Mouse (Mus musculus) thymus, postnatal 4 days (tissue): ENCODE measurements at regions not wholly inside any gene's neighbourhood (a gene's known extent, or its start where the extent isn't known, plus 50 kb on each side); places are given as distances from the start of the nearest gene placed in this dataset.

Experiments
- DNase-seq: peaks from one replicate; pipeline ENCODE4 v3.0.0; 2021

DNA sequence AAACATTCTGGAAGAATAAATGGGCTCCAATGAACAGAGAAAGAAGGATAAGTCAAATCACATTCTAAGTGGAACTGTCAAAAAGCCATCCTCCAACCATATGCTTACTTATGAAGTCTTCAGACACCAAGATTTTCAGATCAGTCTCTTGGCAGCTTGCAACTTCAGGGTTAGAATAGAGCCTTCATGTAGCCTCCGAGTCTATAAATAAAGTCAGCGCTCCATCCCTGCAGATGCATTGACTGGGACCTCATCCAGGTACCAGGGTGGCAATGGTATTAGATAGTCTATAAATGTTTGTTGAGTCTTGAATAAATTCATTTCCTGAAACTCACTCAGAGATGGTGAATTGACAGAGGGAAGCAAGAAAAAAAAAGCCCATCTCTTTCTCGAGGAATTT, 107.2 kb upstream of the Eepd1 start:
- no peak for DNase-seq

DNA sequence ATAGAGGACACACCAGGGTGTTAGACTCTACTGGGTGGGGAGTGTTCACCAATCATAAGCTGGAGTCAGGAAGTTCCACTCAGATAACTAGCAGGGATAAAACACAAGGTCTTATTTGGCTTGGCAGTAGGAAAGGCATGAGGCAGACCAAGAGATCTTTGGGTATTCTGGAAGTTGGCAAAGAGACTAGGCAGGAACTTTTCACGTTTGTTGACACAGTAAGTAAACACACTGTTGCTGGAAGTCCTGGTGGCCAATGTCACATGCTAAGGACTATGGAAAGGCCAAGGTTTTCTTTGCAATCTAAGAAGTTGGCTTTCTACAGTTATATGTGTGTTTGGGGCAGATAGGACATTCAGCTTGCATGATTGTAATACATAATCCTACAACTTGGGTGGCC, 105.1 kb upstream of the Eepd1 start:
- no peak for DNase-seq

DNA sequence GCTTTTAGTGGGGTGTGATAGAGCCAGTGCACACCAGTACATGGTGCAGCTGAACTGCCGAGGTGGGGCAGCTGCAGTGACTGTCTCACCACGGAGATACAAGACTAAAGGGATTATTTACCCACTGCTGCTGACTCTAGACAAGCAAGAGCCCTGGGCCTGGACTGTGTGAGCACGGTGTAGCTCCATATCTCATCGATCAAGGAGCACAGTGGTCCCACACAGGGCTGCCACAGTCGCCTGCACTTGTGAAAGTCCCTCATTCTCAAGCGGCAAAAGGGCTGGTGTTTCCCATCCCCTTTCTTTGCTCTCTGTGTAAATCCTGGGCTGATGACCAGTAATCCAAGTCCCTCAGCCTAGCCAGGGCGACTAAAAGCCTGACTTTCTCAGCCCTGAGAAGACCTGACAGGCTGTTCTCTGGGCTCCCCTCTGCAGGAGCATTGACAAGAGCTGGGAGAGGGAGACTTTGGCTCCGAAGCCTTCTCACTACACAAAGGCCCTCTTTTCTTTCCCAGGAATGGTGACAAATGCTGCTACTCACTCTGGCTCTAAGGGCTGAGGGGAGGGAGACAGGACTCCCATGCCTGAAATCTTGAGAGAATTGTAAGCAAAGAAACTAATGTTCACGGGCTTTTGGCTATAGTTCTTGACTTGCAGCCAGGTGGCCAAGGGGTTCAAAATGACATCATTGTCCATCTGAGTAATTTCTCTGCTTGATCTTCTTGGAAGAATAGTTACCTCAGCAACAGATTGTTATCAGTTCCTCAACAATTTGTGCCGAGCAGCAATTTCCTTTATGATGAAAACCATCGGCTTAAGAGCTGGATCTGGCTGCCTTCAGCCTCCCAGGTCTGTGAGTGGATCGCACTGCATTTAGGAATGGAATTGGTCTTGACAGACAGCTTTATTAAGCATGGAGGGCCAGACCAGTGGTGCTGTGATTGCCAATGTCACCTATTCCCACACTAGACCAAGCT, 103.3 kb upstream of the Eepd1 start:
- DNase-seq, result no peak

DNA sequence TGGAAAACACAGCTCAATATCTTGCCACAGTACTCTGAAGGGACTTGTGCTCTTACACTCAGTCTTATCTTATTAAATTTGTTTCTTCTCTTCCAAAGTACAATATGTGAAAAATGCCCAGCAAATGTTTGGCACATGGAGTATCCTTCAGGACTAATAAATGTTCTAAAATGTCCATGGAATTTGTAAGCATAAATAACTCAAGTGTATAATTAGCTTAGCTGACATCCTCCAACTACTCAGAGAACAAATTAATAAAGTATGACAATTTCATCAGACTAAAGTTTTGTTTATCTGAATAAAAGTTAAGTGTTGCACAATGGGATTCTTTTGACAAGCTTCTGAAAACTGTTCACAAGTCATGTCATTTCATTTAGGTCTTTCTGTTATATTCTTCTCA, 96.0 kb upstream of the Eepd1 start:
- no peak for DNase-seq

DNA sequence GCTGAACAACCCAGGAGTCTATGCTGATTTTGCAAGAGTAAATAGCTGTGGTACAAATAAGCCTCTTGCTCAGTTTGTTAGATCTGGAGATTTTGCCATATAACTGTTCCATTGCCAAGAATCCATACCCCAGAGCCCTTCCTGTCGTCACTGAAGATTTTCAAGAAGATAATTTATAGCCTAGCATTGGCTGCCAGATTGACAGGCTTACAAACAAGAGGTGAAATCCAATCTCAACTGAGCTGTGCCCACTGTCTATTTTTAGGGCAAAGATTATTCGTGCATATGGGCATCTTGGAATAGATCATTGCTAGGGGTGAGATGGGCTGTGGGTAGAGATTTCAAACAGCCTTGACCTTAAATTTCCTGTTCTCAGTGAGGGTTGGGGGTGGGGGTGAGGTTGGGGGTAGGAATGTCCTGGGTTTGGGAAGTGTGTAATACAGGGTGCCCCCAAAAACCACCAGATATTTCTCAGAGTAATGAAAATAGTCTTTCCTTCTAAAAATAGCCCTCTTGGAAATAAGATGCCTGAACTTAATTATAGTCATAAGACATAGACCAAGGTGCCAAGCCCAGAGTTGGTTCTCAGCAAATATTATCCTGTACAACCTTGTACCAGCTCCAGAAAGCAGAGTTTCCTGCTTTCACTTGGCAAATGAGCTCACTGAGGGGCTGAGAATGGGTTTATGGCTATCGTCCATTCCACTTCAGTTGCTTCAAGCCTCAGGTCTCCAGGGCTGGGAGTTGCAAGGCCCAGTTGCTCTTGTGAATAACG, 93.3 kb upstream of the Eepd1 start:
- DNase-seq, result no peak

DNA sequence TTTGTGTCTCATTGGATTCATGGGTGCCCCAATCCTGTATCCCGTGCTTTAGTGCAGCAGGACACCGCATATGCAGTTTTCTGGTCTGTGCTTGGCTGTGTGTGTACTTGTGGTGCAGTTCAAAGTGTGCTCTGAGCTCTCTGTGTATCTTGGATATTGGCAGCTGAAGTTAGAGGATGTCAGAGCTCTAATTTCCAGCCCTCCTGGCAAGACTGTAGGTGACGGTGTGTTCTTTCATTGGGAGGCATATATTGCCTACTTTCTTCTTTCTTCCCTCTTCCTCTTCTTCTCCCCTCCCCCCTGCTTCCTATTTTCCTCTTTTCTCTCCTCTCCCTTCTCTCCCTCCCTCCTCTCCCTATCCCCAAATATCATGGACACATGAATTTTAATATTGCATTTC, 92.0 kb upstream of the Eepd1 start:
- DNase-seq, result no peak

DNA sequence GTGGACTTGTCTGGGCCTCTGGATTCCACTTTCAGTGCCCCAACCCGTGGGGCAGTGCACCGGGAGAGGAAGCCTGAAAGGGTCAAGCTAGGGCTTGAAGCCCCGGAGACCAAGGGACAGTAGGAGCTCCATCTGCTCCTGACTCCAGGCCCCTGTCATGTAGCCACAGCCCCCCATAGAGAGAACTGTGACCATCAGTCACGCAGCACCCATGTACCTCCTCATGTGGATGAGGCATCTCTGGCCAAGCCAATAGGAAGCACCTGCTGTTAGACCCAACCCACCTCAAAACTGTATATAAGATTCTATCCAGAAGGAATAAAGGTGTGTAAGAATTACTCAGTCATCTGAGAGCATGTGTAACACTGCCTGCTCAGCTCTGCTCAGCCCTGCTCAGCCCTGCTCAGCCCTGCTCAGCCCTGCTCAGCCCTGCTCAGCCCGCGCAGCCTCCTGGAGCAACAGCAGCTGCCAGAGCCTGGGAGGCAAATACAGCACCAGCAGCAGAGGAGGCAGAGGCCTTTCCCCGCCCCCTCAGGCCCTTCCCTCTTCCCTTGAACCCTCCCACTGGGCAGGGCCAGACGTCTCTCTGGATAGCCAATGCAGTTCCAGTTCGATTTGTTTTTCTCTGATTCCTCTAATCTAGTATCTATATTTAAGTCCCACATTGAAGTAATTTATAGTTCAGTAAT, 80.6 kb upstream of the Eepd1 start:
- peak; percentile 6 for DNase-seq

DNA sequence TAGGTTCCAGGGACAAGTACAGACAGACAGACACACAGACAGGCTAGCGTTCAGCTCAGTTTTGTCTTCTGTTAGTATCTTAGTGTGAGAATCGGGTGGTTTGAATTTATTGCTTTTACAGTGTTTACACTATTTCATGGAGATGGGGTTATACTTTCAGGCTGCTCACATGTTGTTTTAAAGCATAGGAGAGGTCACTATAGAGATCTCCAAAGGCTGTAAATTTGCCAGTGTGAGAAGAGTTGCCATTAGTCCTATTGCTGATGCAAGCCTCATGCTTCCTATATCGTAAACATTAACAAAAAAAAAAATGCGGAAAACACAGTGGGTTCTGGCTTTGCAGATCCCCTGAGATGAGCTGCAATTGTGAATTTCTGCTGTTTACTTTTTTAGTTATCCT, 75.5 kb upstream of the Eepd1 start:
- no peak for DNase-seq

DNA sequence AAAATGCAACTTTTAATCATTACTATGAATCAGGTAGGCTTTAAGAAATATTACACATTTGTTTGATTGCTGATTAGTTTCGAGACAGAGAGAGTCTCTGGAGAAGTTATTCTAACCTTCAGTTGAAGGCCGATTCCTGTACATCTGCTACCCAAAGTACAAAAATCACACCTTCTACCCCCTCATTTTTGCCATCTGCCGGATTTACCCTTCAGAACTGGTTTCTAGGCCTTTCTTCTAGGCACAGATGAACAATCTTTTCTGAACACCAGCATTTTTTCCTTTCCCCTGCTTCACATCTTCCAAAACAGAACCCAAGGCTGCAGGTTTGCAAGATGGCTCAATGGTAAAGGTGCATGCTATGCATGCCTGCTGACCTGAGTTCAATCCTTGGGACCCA, 72.8 kb upstream of the Eepd1 start:
- DNase-seq, result no peak

DNA sequence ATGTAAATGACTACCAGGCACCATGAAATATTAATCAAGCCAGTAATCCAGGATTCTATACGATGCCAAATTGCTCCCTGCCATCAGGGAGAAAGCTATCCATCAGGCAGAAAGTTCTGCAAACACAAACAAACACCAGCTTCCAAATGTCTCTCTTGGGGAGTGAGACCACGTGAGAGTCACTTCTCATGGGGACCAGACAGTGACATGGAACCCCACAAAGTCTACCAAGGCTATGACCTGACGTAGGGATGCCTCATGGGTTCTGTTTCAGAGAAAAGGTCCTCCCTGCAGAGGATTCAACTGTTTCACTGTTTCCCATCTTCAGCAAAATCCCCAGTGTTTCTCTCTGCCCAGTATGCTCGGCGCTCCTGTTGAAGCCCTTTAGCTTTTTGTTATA, 71.6 kb upstream of the Eepd1 start:
- DNase-seq, result no peak

DNA sequence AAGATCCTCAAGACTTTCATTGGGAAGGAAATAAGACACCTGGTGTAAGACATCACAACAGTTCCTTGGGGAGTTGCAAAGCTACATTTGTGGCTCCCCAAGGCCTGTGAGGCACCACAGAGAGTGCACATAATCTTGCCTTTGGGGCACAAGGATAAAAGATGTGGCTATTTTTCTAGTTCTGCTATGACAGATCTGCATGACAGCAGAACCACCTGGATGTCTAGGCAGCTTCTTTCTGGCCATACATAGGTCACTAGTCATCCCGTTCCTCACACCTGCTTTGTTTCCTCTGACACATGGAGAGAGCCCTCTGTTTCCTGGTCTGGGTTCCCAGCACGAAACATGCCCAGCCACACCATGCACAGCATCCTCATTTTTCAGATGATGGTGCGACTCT, 67.5 kb upstream of the Eepd1 start:
- DNase-seq, result no peak

DNA sequence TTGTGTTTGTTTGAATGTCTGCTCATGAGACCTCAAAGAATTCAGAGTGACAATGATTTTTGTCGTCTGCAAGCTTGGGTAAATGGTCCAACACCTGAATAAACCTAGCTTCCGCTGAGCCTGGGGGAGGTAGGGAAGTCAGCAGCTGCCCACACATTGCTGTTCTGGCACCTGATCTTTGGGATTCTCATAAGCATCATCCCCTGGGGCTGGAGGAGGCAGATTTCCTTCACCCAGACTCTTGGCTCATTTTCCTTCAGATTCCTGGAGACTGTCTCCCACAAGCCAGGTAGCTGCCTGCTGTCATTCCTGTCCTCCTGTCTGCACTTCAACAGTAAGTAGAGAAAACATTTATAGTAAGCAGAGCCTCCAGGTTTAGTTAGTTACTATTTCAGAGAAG, 67.0 kb upstream of the Eepd1 start:
- DNase-seq, result no peak

DNA sequence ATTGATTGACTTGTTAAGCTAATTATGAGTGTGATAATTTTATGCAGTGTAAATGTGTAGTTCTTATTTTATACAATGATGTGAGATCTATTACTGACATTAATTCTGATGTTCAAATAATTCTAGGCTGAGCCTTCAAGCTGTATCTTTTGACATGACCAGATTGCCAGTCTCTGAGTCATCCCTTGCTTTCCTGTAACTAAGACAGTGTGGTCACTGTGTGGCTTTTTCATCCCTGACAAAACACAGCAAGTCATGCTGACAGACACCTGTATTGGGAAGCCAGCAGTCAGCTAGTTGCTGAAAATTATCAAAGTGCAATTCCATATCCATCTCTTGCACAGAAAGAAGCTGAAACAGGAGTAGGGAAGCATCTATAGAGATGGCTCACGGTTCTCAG, 54.4 kb upstream of the Eepd1 start:
- DNase-seq, result no peak

DNA sequence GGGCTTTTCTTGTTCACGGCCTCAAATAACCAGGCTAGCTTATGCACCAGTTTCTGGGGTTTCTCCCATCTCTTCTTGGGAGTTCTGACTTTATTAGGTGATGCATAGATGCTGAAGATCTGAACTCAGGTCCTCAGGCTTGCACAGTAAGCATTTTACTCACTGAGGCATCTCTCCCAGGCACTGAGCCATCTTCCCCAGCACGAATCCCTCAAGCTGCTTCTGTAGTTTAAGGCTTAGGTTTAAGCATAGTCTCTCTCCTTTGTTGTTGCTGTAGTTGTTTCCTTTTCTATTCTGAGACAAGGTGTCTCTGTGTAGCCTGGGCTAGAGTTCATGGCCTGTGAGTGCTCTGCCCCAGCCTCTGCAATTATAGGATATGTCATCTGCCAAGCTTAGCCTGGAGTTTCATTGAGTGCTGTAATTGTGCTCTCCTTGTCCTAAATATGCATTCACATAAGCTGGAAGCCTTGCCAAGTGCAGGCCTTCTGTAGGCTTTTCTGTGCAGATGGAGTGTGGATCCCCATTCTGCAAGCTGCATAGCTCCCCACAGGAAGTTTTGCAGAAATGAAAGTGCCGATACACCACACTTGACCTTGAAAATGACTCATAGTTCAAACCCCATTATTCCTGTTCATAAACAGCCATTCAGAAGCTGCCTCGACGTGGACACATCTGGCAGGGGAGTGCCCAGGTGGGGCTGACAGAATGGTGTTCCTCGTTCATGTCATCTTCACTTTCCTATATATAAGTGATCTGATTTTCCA, 51.7 kb upstream of the Eepd1 start:
- DNase-seq, result no peak
